Mouse (Mus musculus) olfactory bulb, adult 2 months (tissue): ENCODE data around the gene Col4a3bp. TPM values are rescaled to one million over a fixed set of nuclear protein-coding genes. Genes with fewer than 3 reads are reported as not detected.

Experiments
- H3K27ac ChIP-seq: fragments of 200-500 bp; 2 replicates; pipeline ENCODE4 v1.5.1; 2012; ENCODE audit warnings: low read depth, low read length; ENCODE audit not compliant: insufficient read depth
- H3K4me1 ChIP-seq: fragments of 200-500 bp; 2 replicates; pipeline ENCODE4 v1.6.1; 2012; ENCODE audit warnings: low read length; ENCODE audit not compliant: control insufficient read depth, insufficient read depth
- H3K4me3 ChIP-seq: fragments of 200-500 bp; 2 replicates; pipeline ENCODE4 v1.5.1; 2012; ENCODE audit warnings: mild to moderate bottlenecking, low read depth, low read length, moderate library complexity; ENCODE audit not compliant: insufficient read depth
- CTCF ChIP-seq: fragments of 200-500 bp; IDR thresholded peaks from 2 replicates; pipeline ENCODE4 v1.5.1; 2012; ENCODE audit warnings: low read depth, mild to moderate bottlenecking, low read length, moderate library complexity; ENCODE audit not compliant: insufficient read depth
- POLR2A ChIP-seq: fragments of 200-500 bp; IDR thresholded peaks from 2 replicates; pipeline ENCODE4 v1.6.1; 2012; ENCODE audit warnings: mild to moderate bottlenecking, low read depth, low read length, moderate library complexity; ENCODE audit not compliant: insufficient read depth
- WGBS: fragments of 180-500 bp; shearing (Covaris S2); methylation state at CpG from one replicate; pipeline ENCODE4 v1.1.7; 2018; 5-methylcytosine and 5-hydroxymethylcytosine counted together
- polyA plus RNA-seq: library from polyadenylated mRNA; stranded (reverse); fragments of >200 nt; gene quantifications from 2 replicates; pipeline ENCODE4 v1.2.4, GENCODE M21; 2012; ENCODE audit warnings: low replicate concordance; ENCODE audit not compliant: missing spikeins, insufficient read depth, insufficient read length

Col4a3bp gene
- polyA plus RNA-seq, 1 experiment, result 201 TPM

DNA sequence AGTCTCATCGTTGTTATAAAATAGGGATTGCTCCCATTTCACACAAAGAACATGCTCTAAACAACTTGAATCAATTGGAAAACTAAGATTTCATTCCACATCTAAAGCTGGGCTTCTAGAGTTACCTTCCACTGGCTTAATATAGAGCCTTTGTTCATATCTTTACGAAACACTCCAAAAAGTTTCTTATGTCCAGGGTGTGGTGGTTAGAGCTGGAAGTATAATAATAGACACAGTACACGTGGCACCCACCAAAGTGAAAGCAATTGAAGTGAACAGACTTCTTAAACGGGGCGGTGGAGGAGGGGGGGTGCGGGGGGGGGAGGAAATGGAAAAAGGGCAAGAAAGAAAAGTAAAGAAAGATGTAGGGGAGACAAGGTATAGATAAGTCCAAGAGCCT is 129.9 kb downstream of the Col4a3bp start:
- Histone ChIP-seq H3K27ac (no peak overlapping the region), H3K4me1 (peaks cover 7% of the 10 kb centered on the region; the same call in 1 of the 2 replicates), H3K4me3 (no peak overlapping the region)
- WGBS, result 75% methylated on average over 6 of the region's 6 CpGs
- TF ChIP-seq POLR2A (no peak), CTCF (no peak)

DNA sequence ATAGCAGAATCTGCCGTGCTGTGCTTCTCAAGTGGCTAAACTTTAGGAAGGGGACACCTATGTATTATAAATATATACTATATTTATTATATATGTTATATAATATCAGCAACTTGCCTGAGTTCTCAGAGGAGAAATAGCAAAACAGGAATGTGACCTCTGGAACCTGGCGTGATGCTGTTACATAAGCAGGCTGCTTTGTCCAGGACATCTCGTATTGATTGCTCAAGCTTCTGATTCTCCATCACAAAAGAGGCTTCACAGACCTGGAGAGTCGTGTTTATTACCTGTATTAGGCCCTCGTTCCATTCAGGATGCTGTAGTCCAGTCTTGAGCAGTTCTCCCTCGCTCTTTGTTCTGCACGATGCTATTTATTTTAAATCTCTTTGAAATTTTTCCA is 131.4 kb downstream of the Col4a3bp start:
- no peak overlapping the region for H3K27ac ChIP-seq
- TF ChIP-seq CTCF (no peak), POLR2A (no peak)
- 83% methylated on average over 7 of the region's 7 CpGs for WGBS
- no peak overlapping the region for H3K4me3 ChIP-seq
- peaks cover under 1% of the 10 kb centered on the region; the same call in 1 of the 2 replicates for H3K4me1 ChIP-seq

DNA sequence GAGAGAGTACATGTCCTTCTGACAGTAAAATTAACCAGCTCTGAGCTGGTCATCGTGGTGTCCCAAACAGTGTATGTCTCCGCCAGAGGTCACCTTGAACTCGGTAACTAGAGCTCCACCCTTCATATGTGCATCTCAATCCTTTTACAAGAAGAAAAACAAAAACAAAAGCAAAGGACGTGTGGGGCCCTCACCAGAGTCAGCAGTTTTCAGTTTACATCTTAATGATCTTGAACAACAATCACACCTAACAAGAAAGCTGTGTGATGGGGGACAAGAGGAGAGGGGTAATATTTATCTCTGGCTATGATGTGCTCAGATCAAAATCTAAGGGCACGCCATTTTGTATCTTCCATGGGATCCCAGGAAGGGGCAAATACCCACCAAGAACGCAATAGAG is 133.3 kb downstream of the Col4a3bp start:
- Histone ChIP-seq H3K4me3 (no peak overlapping the region), H3K4me1 (no peaks in the 10 kb centered on the region), H3K27ac (no peak overlapping the region)
- WGBS, result 89% methylated on average over 6 of the region's 6 CpGs
- no peak for TF ChIP-seq POLR2A
- no peak for TF ChIP-seq CTCF

DNA sequence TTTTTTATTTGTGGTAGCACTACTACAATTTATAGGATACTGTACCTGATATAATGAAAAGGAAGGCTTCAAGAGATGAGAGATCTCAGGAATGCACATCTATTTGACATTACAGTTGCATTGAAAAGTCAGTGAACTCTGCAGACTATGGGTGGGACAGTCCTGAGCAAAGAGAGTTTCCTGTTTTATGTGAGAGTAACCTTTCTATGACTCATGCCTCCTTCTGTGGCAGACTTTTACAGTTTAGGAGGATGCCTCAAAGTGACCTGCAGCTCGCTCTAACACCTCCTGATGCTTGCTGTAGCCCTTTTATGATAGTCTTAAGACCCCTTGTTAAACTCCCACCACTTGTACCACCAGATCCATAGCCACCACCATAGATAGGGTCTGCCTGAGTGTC is 134.7 kb downstream of the Col4a3bp start:
- no peak overlapping the region for H3K27ac ChIP-seq
- no peak for TF ChIP-seq POLR2A
- TF ChIP-seq CTCF, result no peak
- WGBS, result 100% methylated on average over 1 of the region's 1 CpGs
- no peaks in the 10 kb centered on the region for H3K4me1 ChIP-seq
- no peak overlapping the region for H3K4me3 ChIP-seq

DNA sequence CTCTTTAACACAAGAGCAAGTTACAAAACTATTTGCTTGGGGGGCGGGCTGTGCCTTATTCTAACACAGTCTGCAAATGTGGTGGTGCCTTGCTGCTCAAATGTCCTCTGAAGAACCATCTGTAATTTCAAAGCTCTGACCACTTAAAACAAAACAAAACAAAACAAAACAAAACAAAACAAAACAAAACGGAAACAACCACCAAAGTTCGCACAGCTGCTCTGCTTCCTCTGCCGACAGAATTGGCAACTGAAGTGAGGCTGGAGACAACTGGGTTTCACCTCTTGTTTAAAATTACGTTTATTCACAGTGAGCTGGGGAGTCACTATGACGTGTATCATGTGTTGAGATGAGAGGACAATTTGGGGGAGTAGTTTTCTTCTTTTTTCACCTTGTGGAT is 136.2 kb downstream of the Col4a3bp start:
- Histone ChIP-seq H3K4me3 (no peak overlapping the region), H3K27ac (no peak overlapping the region), H3K4me1 (no peaks in the 10 kb centered on the region)
- TF ChIP-seq CTCF, result no peak
- 74% methylated on average over 6 of the region's 6 CpGs for WGBS

DNA sequence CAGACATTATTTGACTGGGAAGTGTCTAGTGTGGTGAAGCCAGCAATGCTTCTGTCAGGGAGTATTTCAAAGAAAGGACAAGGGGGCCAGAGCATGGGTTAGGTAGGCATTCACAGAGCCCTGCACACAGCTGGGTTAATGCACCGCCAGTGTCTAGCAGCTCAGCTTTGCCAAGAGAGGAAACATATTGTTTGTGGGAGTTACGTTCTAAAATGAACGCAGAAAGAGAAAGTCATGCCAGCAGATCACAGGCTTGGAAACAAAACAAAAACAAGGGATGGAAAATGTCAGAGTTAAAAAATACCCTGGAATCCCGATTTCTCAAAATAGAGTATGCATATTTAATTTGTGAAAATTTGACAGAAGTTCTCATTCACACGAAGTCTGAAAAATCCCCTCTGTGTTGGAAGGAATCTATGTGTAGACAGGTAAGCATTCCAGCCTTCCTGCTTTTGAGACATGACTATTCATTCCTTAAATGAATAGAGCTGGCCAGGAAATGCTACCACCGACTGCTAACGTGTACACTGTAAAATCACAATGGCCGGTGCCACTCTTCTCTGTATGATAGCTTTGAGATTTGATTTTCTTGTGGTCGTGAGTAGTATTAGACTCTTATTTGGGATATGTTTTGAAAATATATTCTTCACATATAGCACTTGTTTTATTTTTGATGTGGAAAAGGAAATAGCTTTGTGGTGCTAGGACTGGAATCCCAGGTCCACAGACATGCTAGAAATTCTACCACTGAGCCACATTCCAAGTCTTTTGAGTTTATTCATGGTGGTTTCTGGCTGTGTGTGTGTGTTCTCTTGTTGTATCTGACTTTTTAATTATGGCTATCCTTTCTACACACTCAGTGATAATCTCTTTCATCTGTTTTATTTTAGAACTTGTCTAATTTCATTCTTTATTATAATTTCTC is 138.0 kb downstream of the Col4a3bp start:
- H3K4me1 ChIP-seq, result no peaks in the 10 kb centered on the region
- WGBS, result 31% methylated on average over 9 of the region's 9 CpGs
- H3K27ac ChIP-seq, result 0 out of 2 replicates have a peak overlapping the region, but pooled peaks have one; percentile 10
- no peak overlapping the region for H3K4me3 ChIP-seq
- TF ChIP-seq POLR2A, result no peak
- TF ChIP-seq CTCF, result no peak

DNA sequence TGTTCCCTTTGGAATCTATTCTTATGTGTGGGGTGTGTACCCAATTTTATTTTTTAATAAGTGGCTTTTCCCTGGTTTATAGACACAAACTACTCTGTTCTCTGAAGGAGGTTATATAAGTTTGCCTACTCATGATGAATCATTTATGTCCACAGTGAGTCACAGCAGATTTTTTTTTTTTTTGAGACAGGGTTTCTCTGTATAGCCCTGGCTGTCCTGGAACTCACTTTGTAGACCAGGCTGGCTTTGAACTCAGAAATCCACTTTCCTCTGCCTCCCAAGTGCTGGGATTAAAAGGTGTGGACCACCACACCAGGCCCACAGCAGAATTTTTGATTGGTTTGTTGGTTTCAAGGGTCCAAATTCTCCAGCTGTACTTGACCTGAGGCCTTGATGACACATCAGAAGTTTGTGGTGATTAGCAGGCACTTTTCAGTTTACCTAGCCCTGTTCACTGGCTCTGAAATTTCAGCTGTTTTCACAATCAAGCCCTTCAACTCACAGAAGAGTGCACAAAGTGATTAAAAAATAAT is 138.7 kb downstream of the Col4a3bp start:
- TF ChIP-seq POLR2A, result no peak
- no peak for TF ChIP-seq CTCF
- no peak overlapping the region for H3K27ac ChIP-seq
- H3K4me1 ChIP-seq, result no peaks in the 10 kb centered on the region
- no peak overlapping the region for H3K4me3 ChIP-seq

DNA sequence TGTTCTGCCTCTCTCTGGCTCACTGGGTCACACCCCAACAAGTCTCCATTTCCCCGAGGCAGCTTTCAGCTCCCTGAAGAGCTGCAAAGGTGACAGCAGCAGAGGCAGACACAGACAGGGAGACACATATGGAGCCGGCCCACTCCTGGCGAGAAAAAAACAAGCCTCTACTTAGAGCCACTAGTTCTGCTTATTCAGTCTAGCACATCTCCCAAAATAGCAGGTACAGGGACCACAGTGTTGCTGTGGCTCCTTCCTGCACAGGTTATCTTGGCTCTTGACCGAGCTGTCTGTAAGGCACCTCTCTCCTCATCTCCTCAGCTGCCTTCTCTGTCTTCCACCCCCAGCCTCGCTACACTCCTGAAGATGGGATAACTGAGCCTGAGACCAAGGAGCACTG is 142.4 kb downstream of the Col4a3bp start:
- no peak for TF ChIP-seq CTCF
- TF ChIP-seq POLR2A, result no peak
- H3K4me1 ChIP-seq, result no peaks in the 10 kb centered on the region
- H3K27ac ChIP-seq, result no peak overlapping the region
- 80% methylated on average over 5 of the region's 5 CpGs for WGBS
- H3K4me3 ChIP-seq, result no peak overlapping the region

DNA sequence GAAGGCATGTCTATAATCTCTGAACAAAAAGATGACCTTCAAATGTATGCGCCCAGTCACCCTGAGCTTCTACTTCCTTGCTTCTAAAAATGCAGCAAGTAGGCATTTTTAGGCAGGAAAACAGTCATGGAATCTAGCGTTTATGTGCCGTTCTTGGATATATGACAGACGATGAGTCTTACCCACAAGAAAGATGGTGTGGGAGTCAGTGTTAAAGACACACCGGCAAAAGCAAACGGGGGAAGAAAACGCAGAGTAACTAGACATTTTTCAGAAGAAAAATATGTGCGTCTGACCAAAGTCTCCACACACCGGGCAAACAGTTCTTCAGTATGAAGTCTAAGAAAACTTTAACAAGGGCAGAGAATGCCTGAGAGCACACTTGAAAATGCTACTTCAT is 144.8 kb downstream of the Col4a3bp start:
- H3K4me3 ChIP-seq, result no peak overlapping the region
- H3K27ac ChIP-seq, result no peak overlapping the region
- no peak for TF ChIP-seq POLR2A
- no peak for TF ChIP-seq CTCF
- WGBS, result 86% methylated on average over 9 of the region's 9 CpGs
- H3K4me1 ChIP-seq, result no peaks in the 10 kb centered on the region

Other genes with a start within 250 kb of the Col4a3bp start
- not detected in 2 replicates for gene Poc5, start 154.3 kb upstream of the Col4a3bp start, polyA plus RNA-seq
- gene Ankdd1b, start 71.4 kb upstream of the Col4a3bp start, polyA plus RNA-seq, result not detected in 2 replicates
- gene Gm17622, start 51.9 kb upstream of the Col4a3bp start, polyA plus RNA-seq, result not detected in 2 replicates
- not detected in 2 replicates for gene Polk, start within 50 bp of the Col4a3bp start, polyA plus RNA-seq
- gene Hmgcr, start 128.3 kb downstream of the Col4a3bp start, polyA plus RNA-seq, result not detected in 2 replicates
- gene Ankrd31, start 205.7 kb downstream of the Col4a3bp start, polyA plus RNA-seq, result not detected in 2 replicates